Mouse (Mus musculus): ENCODE results near the gene Gm8082.
"Not testable (repeated sequence)": the region's sequence is repeated elsewhere in the genome, so short reads cannot be mapped to it uniquely, and the experiment has no call there.

Gm8082 gene

DNA sequence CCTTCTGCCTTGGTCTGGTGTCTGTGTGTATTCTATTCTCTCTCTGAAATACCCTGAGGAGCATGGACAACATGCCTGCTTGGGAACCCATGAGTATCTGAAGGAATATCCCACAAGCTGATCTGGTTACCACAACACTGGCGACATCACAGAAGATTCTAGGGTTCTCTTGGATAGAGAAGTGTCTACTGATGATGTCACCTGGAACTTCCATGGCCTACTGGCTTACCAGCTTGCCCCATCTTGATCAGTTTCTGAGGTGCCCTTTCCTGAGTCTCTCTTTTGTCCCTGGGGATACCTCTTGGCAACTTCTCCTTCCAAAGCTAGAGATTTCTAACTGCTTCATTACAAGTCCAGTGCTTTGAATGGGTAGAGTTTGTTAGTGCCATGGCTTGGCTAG lies at the start of gene Gm8082:
TSS of gene Gm8082 (minus strand) at position 101 of the 400 bp plus-strand sequence.
- not testable (repeated sequence) for DNase-seq (ENCODE audit: low read depth, low spot score)

DNA sequence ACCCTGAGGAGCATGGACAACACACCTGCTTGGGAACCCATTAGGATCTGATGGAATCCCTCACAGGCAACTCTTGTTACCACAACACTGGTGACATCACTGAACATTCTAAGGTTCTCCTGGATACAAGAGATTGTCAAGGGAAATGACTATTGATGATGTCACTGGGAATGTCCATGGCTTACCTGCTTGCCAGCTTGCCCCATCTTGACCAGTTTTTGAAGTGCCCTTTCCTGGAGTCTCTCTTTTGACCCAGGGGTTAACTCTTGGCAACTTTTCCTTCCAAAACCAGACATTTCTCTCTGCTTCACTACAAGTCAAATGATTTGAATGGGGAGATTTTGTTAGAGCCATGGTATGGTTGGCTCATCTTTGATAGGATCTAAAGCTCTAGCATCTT lies 22.1 kb upstream of the Gm8082 start, which contains the start of gene Gm10376:
TSS of gene Gm10376 (minus strand) at position 101 of the 400 bp plus-strand sequence.
- not testable (repeated sequence) for DNase-seq (ENCODE audit: low read depth, low spot score)
